Mouse (Mus musculus) bone marrow, adult 2 months (tissue): Measurements from ENCODE around the gene Dyx1c1. TPM values are rescaled to one million over a fixed set of nuclear protein-coding genes. Genes with fewer than 3 reads are reported as not detected.
A peak's percentile ranks its signal among the peaks of the same experiment; 100 is the strongest.

ENCODE experiments used
- H3K27ac ChIP-seq: fragments of 200-500 bp; 2 replicates; pipeline ENCODE4 v1.5.1; 2012; ENCODE audit warnings: low read depth, mild to moderate bottlenecking, control low read depth, inconsistent platforms, low read length; ENCODE audit not compliant: control insufficient read depth, poor library complexity, insufficient read depth
- H3K4me1 ChIP-seq: fragments of 200-500 bp; 2 replicates; pipeline ENCODE4 v1.6.1; 2011; ENCODE audit warnings: low read length; ENCODE audit not compliant: control insufficient read depth, insufficient read depth
- H3K4me3 ChIP-seq: fragments of 200-500 bp; replicated peaks from 2 replicates; pipeline ENCODE3; 2011; ENCODE audit warnings: mild to moderate bottlenecking, low read depth, low read length, control low read depth; ENCODE audit not compliant: control insufficient read depth
- CTCF ChIP-seq: fragments of 200-500 bp; IDR thresholded peaks from 2 replicates; pipeline ENCODE4 v1.5.1; 2011; ENCODE audit warnings: low read length, control low read depth; ENCODE audit not compliant: control insufficient read depth, insufficient read depth
- POLR2A ChIP-seq: fragments of 200-500 bp; IDR thresholded peaks from 2 replicates; pipeline ENCODE4 v1.6.1; 2011; ENCODE audit warnings: low read depth, mild to moderate bottlenecking, control low read depth, low read length, borderline replicate concordance; ENCODE audit not compliant: control insufficient read depth
- WGBS: fragments of 180-500 bp; shearing (Covaris S2); methylation state at CpG from one replicate; pipeline ENCODE4 v1.1.7; 2018; 5-methylcytosine and 5-hydroxymethylcytosine counted together
- polyA plus RNA-seq: library from polyadenylated mRNA; stranded (reverse); fragments of >200 nt; gene quantifications from 2 replicates; pipeline ENCODE4 v1.2.4, GENCODE M21; 2011; ENCODE audit warnings: low replicate concordance; ENCODE audit not compliant: missing spikeins, insufficient read depth, insufficient read length

Gene Dyx1c1
- polyA plus RNA-seq, 1 experiment: not detected

GRCm38 (mm10) chr9:72968349-72969061, 9.9 kb downstream of the Dyx1c1 start:
- peak overlapping the region; percentile 93 for H3K27ac ChIP-seq
- peaks cover 5% of the 10 kb centered on the region for H3K4me1 ChIP-seq
- 9% methylated on average over 11 of the region's 11 CpGs for WGBS
- no peak for TF ChIP-seq POLR2A
- TF ChIP-seq CTCF: peak; percentile 68
- peak overlapping the region; percentile 68 for H3K4me3 ChIP-seq

- no peak for TF ChIP-seq POLR2A
- peak; percentile 32; the same call in 1 of the 2 replicates for TF ChIP-seq CTCF
- no peak overlapping the region for H3K27ac ChIP-seq
- 43% methylated on average over 7 of the region's 7 CpGs for WGBS
- H3K4me1 ChIP-seq: peaks cover 5% of the 10 kb centered on the region
- H3K4me3 ChIP-seq: no peak overlapping the region
Measured at GRCm38 (mm10) chr9:72969874-72970273, 11.3 kb downstream of the Dyx1c1 start.

GRCm38 (mm10) chr9:72972435-72972834, 13.8 kb downstream of the Dyx1c1 start:
- no peak for TF ChIP-seq CTCF
- no peak for TF ChIP-seq POLR2A
- 86% methylated on average over 5 of the region's 5 CpGs for WGBS
- peaks cover 3% of the 10 kb centered on the region for H3K4me1 ChIP-seq
- no peak overlapping the region for H3K27ac ChIP-seq
- no peak overlapping the region for H3K4me3 ChIP-seq

GRCm38 (mm10) chr9:72972984-72973383, 14.4 kb downstream of the Dyx1c1 start:
- TF ChIP-seq CTCF (no peak), POLR2A (no peak)
- H3K4me1 ChIP-seq: peaks cover 3% of the 10 kb centered on the region
- H3K4me3 ChIP-seq: no peak overlapping the region
- peak overlapping the region; percentile 8; the same call in 1 of the 2 replicates for H3K27ac ChIP-seq

- Histone ChIP-seq H3K27ac (peak overlapping the region; percentile 72), H3K4me1 (peaks cover 2% of the 10 kb centered on the region; the same call in 1 of the 2 replicates), H3K4me3 (no peak overlapping the region)
- WGBS: 37% methylated on average over 5 of the region's 5 CpGs
- TF ChIP-seq POLR2A (no peak), CTCF (no peak)
Measured at GRCm38 (mm10) chr9:72974734-72975133, 16.1 kb downstream of the Dyx1c1 start.

GRCm38 (mm10) chr9:72975242-72975641, 16.7 kb downstream of the Dyx1c1 start:
- 71% methylated on average over 1 of the region's 1 CpGs for WGBS
- TF ChIP-seq POLR2A (no peak), CTCF (no peak)
- Histone ChIP-seq H3K27ac (no peak overlapping the region), H3K4me1 (peaks cover 2% of the 10 kb centered on the region; the same call in 1 of the 2 replicates), H3K4me3 (no peak overlapping the region)

GRCm38 (mm10) chr9:72983066-72983465, 24.5 kb downstream of the Dyx1c1 start:
- no peak for TF ChIP-seq POLR2A
- TF ChIP-seq CTCF: no peak
- WGBS: 68% methylated on average over 2 of the region's 2 CpGs
- Histone ChIP-seq H3K4me1 (no peaks in the 10 kb centered on the region; the same call in 1 of the 2 replicates), H3K27ac (no peak overlapping the region), H3K4me3 (no peak overlapping the region)

- H3K4me1 ChIP-seq: no peaks in the 10 kb centered on the region; the same call in 1 of the 2 replicates
- H3K4me3 ChIP-seq: peak within 1 kb of the TSS; percentile 94
- TF ChIP-seq POLR2A (peak; percentile 91), CTCF (peak; percentile 12; the same call in 1 of the 2 replicates)
- H3K27ac ChIP-seq: peak within 1 kb of the TSS; percentile 96
- under 1% methylated on average over 88 of the region's 88 CpGs for WGBS
Measured at GRCm38 (mm10) chr9:72985250-72986220, 26.9 kb downstream of the Dyx1c1 start, which contains the start of the genes Ccpg1os and Ccpg1. Ccpg1os (minus strand) TSS chr9:72985382. Ccpg1 (plus strand) TSS chr9:72985429.
